Mouse (Mus musculus) liver, postnatal 0 days (tissue): ENCODE results near the gene Wwox. TPM values are rescaled to one million over a fixed set of nuclear protein-coding genes. Genes with fewer than 3 reads are reported as not detected.

ENCODE experiments used
- ATAC-seq: fragments of 200-750 bp; cut with Nextera tagmentation; 2 replicates; pipeline ENCODE4 v1.8.0; 2017; ENCODE audit warnings: mild to moderate bottlenecking, moderate library complexity
- DNase-seq: peaks from one replicate; pipeline ENCODE4 v3.0.0-alpha.2; 2016
- H3K27ac ChIP-seq: fragments of 300-500 bp; sonication (generic); 2 replicates; pipeline ENCODE4 v1.5.1; 2014; ENCODE audit warnings: antibody characterized with exemption, moderate library complexity, mild to moderate bottlenecking, low read depth
- H3K27me3 ChIP-seq: fragments of 300-500 bp; sonication (generic); 2 replicates; pipeline ENCODE4 v1.6.1; 2014; ENCODE audit warnings: low read length, control low read depth, mixed read lengths; ENCODE audit not compliant: insufficient read depth
- H3K36me3 ChIP-seq: fragments of 300-500 bp; sonication (generic); replicated peaks from 2 replicates; pipeline ENCODE4 v1.6.1; 2014; ENCODE audit warnings: mild to moderate bottlenecking, control low read depth, low read length, moderate library complexity, mixed read lengths; ENCODE audit not compliant: insufficient read depth
- H3K4me1 ChIP-seq: fragments of 300-500 bp; sonication (generic); 2 replicates; pipeline ENCODE4 v1.6.1; 2014; ENCODE audit warnings: antibody characterized with exemption, mild to moderate bottlenecking, control low read depth; ENCODE audit not compliant: insufficient read depth
- H3K4me2 ChIP-seq: fragments of 300-500 bp; sonication (generic); 2 replicates; pipeline ENCODE4 v1.6.1; 2014; ENCODE audit warnings: low read depth, mild to moderate bottlenecking, low read length, moderate library complexity, mixed read lengths
- H3K4me3 ChIP-seq: fragments of 300-500 bp; sonication (generic); 2 replicates; pipeline ENCODE4 v1.5.1; 2014; ENCODE audit warnings: low read depth, low read length
- H3K9ac ChIP-seq: fragments of 300-500 bp; sonication (generic); replicated peaks from 2 replicates; pipeline ENCODE4 v1.6.1; 2014; ENCODE audit warnings: mild to moderate bottlenecking, moderate library complexity
- H3K9me3 ChIP-seq: fragments of 300-500 bp; sonication (generic); 2 replicates; pipeline ENCODE4 v1.6.1; 2016; ENCODE audit warnings: mild to moderate bottlenecking, control low read depth, low read length, mixed read lengths
- CTCF ChIP-seq: sonication (generic); IDR thresholded peaks from 2 replicates; pipeline ENCODE4 v1.5.1; 2016; ENCODE audit warnings: antibody characterized with exemption, low read depth
- EP300 ChIP-seq: IDR thresholded peaks from 2 replicates; pipeline ENCODE4 v1.6.1; 2016; ENCODE audit warnings: antibody characterized with exemption, low read depth, mild to moderate bottlenecking
- WGBS: fragments of 180-500 bp; shearing (Covaris S2); extraction: QIAGEN DNeasy Blood & Tissue Kit; methylation state at CpG from one replicate; pipeline ENCODE4 v1.1.7; 2014; ENCODE audit not compliant: insufficient replicate concordance; 5-methylcytosine and 5-hydroxymethylcytosine counted together
- polyA plus RNA-seq: library from polyadenylated mRNA; unstranded; fragments of >200 nt; fragmentation: Nextera tagmentation; extraction: Ambion mirVana; gene quantifications from 2 replicates; pipeline ENCODE4 v1.2.1, GENCODE M21; 2015

Wwox gene
- polyA plus RNA-seq, 1 experiment from 2014 or later, result 3.9 TPM

- DNase-seq (no peak), ATAC-seq (no peak)
- TF ChIP-seq CTCF, result no peak
- no peak for TF ChIP-seq EP300
- Histone ChIP-seq H3K4me2 (no peak overlapping the region), H3K36me3 (no peaks in the 10 kb centered on the region), H3K4me1 (no peaks in the 10 kb centered on the region), H3K27me3 (no peaks in the 10 kb centered on the region), H3K27ac (no peak overlapping the region), H3K9ac (no peak overlapping the region), H3K4me3 (no peak overlapping the region), H3K9me3 (no peaks in the 10 kb centered on the region)
- 56% methylated on average over 4 of the region's 4 CpGs for WGBS
Measured at GRCm38 (mm10) chr8:115038426-115038825, 599.0 kb downstream of the Wwox start.

- Histone ChIP-seq H3K27ac (no peak overlapping the region), H3K4me1 (no peaks in the 10 kb centered on the region), H3K27me3 (no peaks in the 10 kb centered on the region), H3K9me3 (no peaks in the 10 kb centered on the region), H3K36me3 (no peaks in the 10 kb centered on the region), H3K9ac (no peak overlapping the region), H3K4me2 (no peak overlapping the region), H3K4me3 (no peak overlapping the region)
- TF ChIP-seq CTCF, result no peak
- no peak for TF ChIP-seq EP300
- no peak for DNase-seq
- no peak for ATAC-seq
- WGBS, result 69% methylated on average over 7 of the region's 7 CpGs
Measured at GRCm38 (mm10) chr8:115045746-115046145, 606.3 kb downstream of the Wwox start.

- WGBS, result 49% methylated on average over 4 of the region's 4 CpGs
- Histone ChIP-seq H3K9me3 (no peaks in the 10 kb centered on the region), H3K36me3 (no peaks in the 10 kb centered on the region), H3K4me2 (no peak overlapping the region), H3K9ac (no peak overlapping the region), H3K4me1 (no peaks in the 10 kb centered on the region), H3K27me3 (no peaks in the 10 kb centered on the region), H3K4me3 (no peak overlapping the region), H3K27ac (no peak overlapping the region)
- DNase-seq, result no peak
- TF ChIP-seq EP300 (no peak), CTCF (no peak)
- ATAC-seq, result peak; percentile 62
Measured at GRCm38 (mm10) chr8:115046496-115046895, 607.0 kb downstream of the Wwox start.

GRCm38 (mm10) chr8:115058193-115058835 lies 618.9 kb downstream of the Wwox start:
- Histone ChIP-seq H3K36me3 (no peaks in the 10 kb centered on the region), H3K9me3 (no peaks in the 10 kb centered on the region), H3K4me1 (no peaks in the 10 kb centered on the region), H3K9ac (no peak overlapping the region), H3K4me2 (no peak overlapping the region), H3K4me3 (no peak overlapping the region), H3K27me3 (no peaks in the 10 kb centered on the region), H3K27ac (no peak overlapping the region)
- TF ChIP-seq EP300 (no peak), CTCF (no peak)
- DNase-seq (no peak), ATAC-seq (no peak)
- WGBS, result 76% methylated on average over 12 of the region's 12 CpGs

- H3K4me1 ChIP-seq, result no peaks in the 10 kb centered on the region
- no peak for ATAC-seq
- no peaks in the 10 kb centered on the region for H3K36me3 ChIP-seq
- no peak overlapping the region for H3K4me2 ChIP-seq
- H3K9ac ChIP-seq, result no peak overlapping the region
- 79% methylated on average over 5 of the region's 5 CpGs for WGBS
- H3K9me3 ChIP-seq, result no peaks in the 10 kb centered on the region
- no peaks in the 10 kb centered on the region for H3K27me3 ChIP-seq
- TF ChIP-seq EP300, result no peak
- no peak for TF ChIP-seq CTCF
- H3K27ac ChIP-seq, result no peak overlapping the region
- DNase-seq, result no peak
- H3K4me3 ChIP-seq, result no peak overlapping the region
Measured at GRCm38 (mm10) chr8:115063623-115064022, 624.2 kb downstream of the Wwox start.

GRCm38 (mm10) chr8:115064691-115065090 lies 625.2 kb downstream of the Wwox start:
- Histone ChIP-seq H3K27me3 (no peaks in the 10 kb centered on the region), H3K27ac (no peak overlapping the region), H3K4me3 (no peak overlapping the region), H3K9ac (no peak overlapping the region), H3K4me1 (no peaks in the 10 kb centered on the region), H3K4me2 (no peak overlapping the region), H3K9me3 (no peaks in the 10 kb centered on the region), H3K36me3 (no peaks in the 10 kb centered on the region)
- 76% methylated on average over 15 of the region's 15 CpGs for WGBS
- no peak for TF ChIP-seq CTCF
- TF ChIP-seq EP300, result no peak
- ATAC-seq (no peak), DNase-seq (no peak)
